Mouse (Mus musculus) midbrain, embryonic 14.5 days (tissue): ENCODE results near the gene Evi5. TPM values are rescaled to one million over a fixed set of nuclear protein-coding genes. Genes with fewer than 3 reads are reported as not detected.
A peak's percentile ranks its signal among the peaks of the same experiment; 100 is the strongest.

Experiments
- ATAC-seq: fragments of 200-750 bp; cut with Nextera tagmentation; 2 replicates; pipeline ENCODE4 v1.8.0; 2017; ENCODE audit warnings: moderate number of reproducible peaks, moderate library complexity; ENCODE audit not compliant: low FRiP score, low TSS enrichment
- DNase-seq: peaks from one replicate; pipeline ENCODE4 v3.0.0-alpha.2; 2015
- H3K27ac ChIP-seq: fragments of 300-500 bp; sonication (generic); replicated peaks from 2 replicates; pipeline ENCODE4 v1.5.1; 2014; ENCODE audit warnings: mild to moderate bottlenecking, low read depth, low read length, moderate library complexity
- H3K27me3 ChIP-seq: fragments of 300-500 bp; sonication (generic); 2 replicates; pipeline ENCODE4 v1.6.1; 2014; ENCODE audit warnings: low read length, control low read depth, mixed read lengths; ENCODE audit not compliant: control insufficient read depth, insufficient read depth
- H3K36me3 ChIP-seq: fragments of 300-500 bp; sonication (generic); 2 replicates; pipeline ENCODE4 v1.6.1; 2014; ENCODE audit warnings: low read length, control low read depth; ENCODE audit not compliant: control insufficient read depth, insufficient read depth
- H3K4me1 ChIP-seq: fragments of 300-500 bp; sonication (generic); 2 replicates; pipeline ENCODE4 v1.6.1; 2014; ENCODE audit warnings: mild to moderate bottlenecking, antibody characterized with exemption, low read length, control low read depth; ENCODE audit not compliant: control insufficient read depth, insufficient read depth
- H3K4me2 ChIP-seq: fragments of 300-500 bp; sonication (generic); 2 replicates; pipeline ENCODE4 v1.6.1; 2014; ENCODE audit warnings: mild to moderate bottlenecking, low read length, moderate library complexity
- H3K4me3 ChIP-seq: fragments of 300-500 bp; sonication (generic); replicated peaks from 2 replicates; pipeline ENCODE4 v1.5.1; 2014; ENCODE audit warnings: low read depth, low read length
- H3K9ac ChIP-seq: fragments of 300-500 bp; sonication (generic); replicated peaks from 2 replicates; pipeline ENCODE4 v1.6.1; 2014; ENCODE audit warnings: mild to moderate bottlenecking, low read length, moderate library complexity
- H3K9me3 ChIP-seq: fragments of 300-500 bp; sonication (generic); 2 replicates; pipeline ENCODE4 v1.6.1; 2016; ENCODE audit warnings: low read length, control low read depth, mixed read lengths; ENCODE audit not compliant: control insufficient read depth
- WGBS: fragments of 180-500 bp; shearing (Covaris S2); extraction: QIAGEN DNeasy Blood & Tissue Kit; methylation state at CpG from one replicate; pipeline ENCODE4 v1.1.7; 2014; 5-methylcytosine and 5-hydroxymethylcytosine counted together
- polyA plus RNA-seq: library from polyadenylated mRNA; unstranded; fragments of >200 nt; fragmentation: Nextera tagmentation; extraction: Ambion mirVana; gene quantifications from 2 replicates; pipeline ENCODE4 v1.2.1, GENCODE M21; 2014

The Evi5 gene
- polyA plus RNA-seq, 1 experiment from 2014 or later = 40.5 TPM

DNA sequence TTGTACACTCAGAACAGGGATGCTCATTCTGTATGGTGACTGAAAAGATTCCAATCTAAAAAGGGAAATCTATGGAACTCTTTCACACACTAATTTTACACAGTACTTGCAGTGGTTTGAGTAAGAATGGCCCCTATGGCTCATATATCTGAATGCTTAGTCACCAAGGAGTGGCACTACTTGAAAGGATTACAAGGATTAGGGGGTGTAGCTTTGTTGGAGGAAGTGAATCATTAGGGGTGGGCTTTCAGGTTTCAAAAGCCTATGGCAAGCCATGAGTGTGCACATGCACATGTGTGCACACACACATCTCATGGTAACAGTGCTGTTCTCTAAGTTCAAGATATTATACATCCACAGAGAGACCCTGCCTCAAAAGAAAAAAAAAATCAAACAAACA lies 72.3 kb downstream of the Evi5 start:
- H3K36me3 ChIP-seq = 0 out of 2 replicates have a peak, but pooled peaks cover 3% of the 10 kb centered on the region
- no peak for DNase-seq
- no peak overlapping the region for H3K27ac ChIP-seq
- no peak for ATAC-seq
- no peaks in the 10 kb centered on the region for H3K4me1 ChIP-seq
- H3K9me3 ChIP-seq = no peaks in the 10 kb centered on the region
- H3K4me2 ChIP-seq = no peak overlapping the region
- no peaks in the 10 kb centered on the region for H3K27me3 ChIP-seq
- no peak overlapping the region for H3K4me3 ChIP-seq
- no peak overlapping the region for H3K9ac ChIP-seq

DNA sequence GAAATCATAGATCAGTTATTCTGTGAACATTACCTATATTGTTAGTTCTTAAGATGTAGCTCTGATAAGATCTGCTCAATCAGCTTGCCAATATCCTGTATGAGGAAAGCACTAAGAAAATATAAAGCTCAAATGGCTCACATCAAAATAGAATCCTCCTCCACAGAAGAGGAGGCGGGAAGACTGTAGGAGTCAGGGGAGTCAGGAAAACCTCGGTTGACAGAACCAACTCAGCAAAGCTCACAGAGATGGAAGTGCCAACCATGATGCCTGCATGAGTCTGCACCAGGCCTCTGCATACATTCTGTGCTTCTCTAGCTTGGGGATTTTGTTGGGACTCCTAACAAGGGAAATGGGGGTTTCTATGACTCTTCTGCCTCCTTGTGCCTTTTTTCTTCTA lies 73.7 kb downstream of the Evi5 start:
- no peak overlapping the region for H3K9ac ChIP-seq
- 0 out of 2 replicates have a peak, but pooled peaks cover 6% of the 10 kb centered on the region for H3K36me3 ChIP-seq
- H3K27me3 ChIP-seq = no peaks in the 10 kb centered on the region
- DNase-seq (no peak), ATAC-seq (no peak)
- 87% methylated on average over 2 of the region's 2 CpGs for WGBS
- no peak overlapping the region for H3K4me3 ChIP-seq
- no peaks in the 10 kb centered on the region for H3K4me1 ChIP-seq
- H3K4me2 ChIP-seq = no peak overlapping the region
- no peak overlapping the region for H3K27ac ChIP-seq
- no peaks in the 10 kb centered on the region for H3K9me3 ChIP-seq

DNA sequence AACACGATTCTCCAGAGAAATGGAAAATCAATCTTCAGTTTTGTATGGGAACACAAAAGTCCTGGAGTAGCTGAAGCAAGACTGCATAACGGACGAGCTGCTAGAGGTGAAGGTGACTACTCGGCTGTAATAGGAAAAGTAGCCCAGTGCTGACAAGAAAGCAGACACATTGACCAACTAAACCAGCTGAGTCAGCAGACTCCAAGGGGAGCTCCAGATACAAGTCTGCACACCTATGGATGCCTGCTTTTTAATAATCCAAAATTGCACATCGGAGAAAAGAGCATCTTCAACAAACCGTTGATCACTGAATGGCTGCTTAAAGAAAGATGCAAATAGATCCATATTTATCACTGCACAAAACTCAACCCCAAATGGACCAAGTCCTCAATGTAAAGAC lies 76.6 kb downstream of the Evi5 start:
- Histone ChIP-seq H3K27ac (no peak overlapping the region), H3K27me3 (no peaks in the 10 kb centered on the region), H3K4me3 (no peak overlapping the region), H3K36me3 (peaks cover 15% of the 10 kb centered on the region), H3K4me1 (no peaks in the 10 kb centered on the region), H3K9ac (no peak overlapping the region), H3K4me2 (no peak overlapping the region), H3K9me3 (no peaks in the 10 kb centered on the region)
- whole genome bisulfite sequencing = 90% methylated on average over 6 of the region's 6 CpGs
- DNase-seq = no peak
- ATAC-seq = no peak

DNA sequence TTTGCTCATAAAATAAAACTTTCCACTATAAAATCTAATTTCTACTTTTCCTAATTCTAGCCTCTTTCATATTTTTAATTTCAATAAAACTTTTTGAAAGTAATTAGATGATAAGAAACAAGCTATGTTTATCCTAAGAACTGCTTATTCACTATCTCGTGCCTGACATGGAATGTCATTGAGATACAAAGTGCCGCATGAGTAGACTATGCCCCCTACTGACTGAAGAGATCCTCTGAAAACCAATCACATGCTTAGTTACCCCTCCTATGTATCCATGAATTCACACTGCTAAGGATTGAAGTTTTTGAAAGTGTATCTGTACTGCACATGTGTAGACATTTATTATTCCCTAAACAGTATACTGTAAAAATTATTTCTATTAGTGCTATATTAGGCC lies 81.0 kb downstream of the Evi5 start:
- DNase-seq (peak; percentile 40), ATAC-seq (no peak)
- no peaks in the 10 kb centered on the region for H3K27me3 ChIP-seq
- no peak overlapping the region for H3K4me2 ChIP-seq
- no peak overlapping the region for H3K27ac ChIP-seq
- peaks cover 15% of the 10 kb centered on the region for H3K36me3 ChIP-seq
- 19% methylated on average over 2 of the region's 2 CpGs for WGBS
- no peak overlapping the region for H3K9ac ChIP-seq
- no peak overlapping the region for H3K4me3 ChIP-seq
- no peaks in the 10 kb centered on the region for H3K9me3 ChIP-seq
- no peaks in the 10 kb centered on the region for H3K4me1 ChIP-seq

DNA sequence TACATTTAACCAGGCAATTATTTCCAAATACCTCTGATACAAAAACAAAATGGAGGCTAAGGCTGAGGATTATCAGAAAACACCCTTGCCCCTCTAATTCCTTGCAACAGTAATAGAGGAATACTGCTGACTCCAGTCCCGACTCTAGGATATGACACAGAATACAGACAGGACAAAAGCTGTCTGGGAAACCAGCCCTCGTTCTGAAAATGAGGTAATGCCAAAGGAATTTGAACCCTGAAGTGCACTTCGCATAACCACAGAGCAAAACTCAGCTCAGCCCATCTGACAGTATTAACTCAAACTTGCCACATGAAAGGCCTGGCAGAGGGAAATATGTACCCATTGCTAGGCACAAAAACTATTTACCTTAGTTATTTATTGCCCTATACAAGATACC lies 81.6 kb downstream of the Evi5 start:
- no peak for ATAC-seq
- Histone ChIP-seq H3K4me3 (no peak overlapping the region), H3K36me3 (peaks cover 14% of the 10 kb centered on the region), H3K27me3 (no peaks in the 10 kb centered on the region), H3K9me3 (no peaks in the 10 kb centered on the region), H3K9ac (no peak overlapping the region), H3K27ac (no peak overlapping the region), H3K4me1 (no peaks in the 10 kb centered on the region), H3K4me2 (no peak overlapping the region)
- 24% methylated on average over 3 of the region's 3 CpGs for WGBS
- DNase-seq = peak; percentile 4

DNA sequence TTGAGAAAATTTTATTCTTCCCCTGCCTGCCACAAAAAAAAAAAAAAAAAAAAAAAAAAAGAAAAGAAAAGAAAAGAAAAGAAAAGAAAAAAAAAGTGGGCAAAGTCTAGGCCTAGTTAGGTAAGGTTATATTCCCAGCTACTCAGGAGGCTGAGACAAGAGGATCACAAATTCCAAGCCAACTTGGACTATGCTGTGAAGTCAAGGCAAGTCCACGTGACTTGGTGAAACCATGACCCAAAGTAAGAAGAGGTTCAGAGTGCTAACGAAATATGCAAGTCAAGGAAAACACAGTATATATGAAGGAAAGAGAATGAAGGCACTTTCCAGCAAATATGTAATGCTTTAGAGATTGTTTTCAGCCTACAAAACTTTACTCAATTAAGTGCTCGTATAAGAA lies 82.4 kb downstream of the Evi5 start:
- WGBS = 94% methylated on average over 3 of the region's 3 CpGs
- Histone ChIP-seq H3K9me3 (no peaks in the 10 kb centered on the region), H3K9ac (no peak overlapping the region), H3K4me1 (no peaks in the 10 kb centered on the region), H3K27ac (no peak overlapping the region), H3K4me2 (no peak overlapping the region), H3K36me3 (peaks cover 15% of the 10 kb centered on the region), H3K27me3 (no peaks in the 10 kb centered on the region), H3K4me3 (no peak overlapping the region)
- ATAC-seq (no peak), DNase-seq (no peak)

DNA sequence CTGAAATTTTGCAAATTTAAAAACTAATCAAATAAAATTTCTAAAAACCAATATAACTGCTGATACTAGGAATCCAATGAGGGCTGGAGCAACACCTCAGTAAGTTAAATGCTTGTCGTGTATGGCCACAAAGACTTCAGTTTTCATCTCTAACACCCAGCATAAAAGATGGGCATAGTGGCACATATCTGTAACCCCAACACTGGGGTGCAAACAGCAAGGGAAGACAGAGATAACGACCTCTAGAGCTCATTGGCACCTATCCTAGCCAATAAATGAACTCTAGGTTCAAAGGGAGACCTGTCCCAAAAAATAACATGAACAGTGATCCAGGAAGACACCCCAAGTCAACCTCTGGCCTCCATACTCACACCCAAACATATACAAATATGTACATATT lies 82.9 kb downstream of the Evi5 start:
- Histone ChIP-seq H3K27me3 (no peaks in the 10 kb centered on the region), H3K27ac (no peak overlapping the region), H3K9me3 (no peaks in the 10 kb centered on the region), H3K36me3 (peaks cover 16% of the 10 kb centered on the region), H3K9ac (no peak overlapping the region), H3K4me1 (no peaks in the 10 kb centered on the region), H3K4me3 (no peak overlapping the region), H3K4me2 (no peak overlapping the region)
- WGBS = 92% methylated on average over 2 of the region's 2 CpGs
- no peak for ATAC-seq
- DNase-seq = no peak

DNA sequence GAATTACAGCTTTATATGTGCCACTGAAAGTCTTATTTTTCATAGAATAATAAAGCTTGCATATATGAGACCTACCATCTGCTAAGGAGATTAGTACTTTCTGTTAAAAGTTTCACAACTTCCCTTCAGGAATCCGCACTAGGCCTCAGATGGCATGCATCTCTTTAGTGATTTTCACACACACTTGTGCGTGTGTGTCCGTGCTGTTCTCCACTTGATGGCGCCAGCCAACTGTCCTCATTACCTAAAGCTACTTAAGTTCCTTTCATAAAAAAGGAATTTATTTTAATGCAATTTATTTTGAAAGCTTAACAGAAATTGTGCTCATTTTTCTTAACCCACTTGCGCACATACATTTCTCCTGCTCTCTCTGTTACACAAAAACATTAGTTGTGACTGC lies 85.4 kb downstream of the Evi5 start:
- WGBS = 79% methylated on average over 5 of the region's 5 CpGs
- no peaks in the 10 kb centered on the region for H3K9me3 ChIP-seq
- ATAC-seq (no peak), DNase-seq (peak; percentile 37)
- H3K4me2 ChIP-seq = no peak overlapping the region
- H3K9ac ChIP-seq = no peak overlapping the region
- H3K36me3 ChIP-seq = peaks cover 8% of the 10 kb centered on the region; the same call in 1 of the 2 replicates
- H3K4me1 ChIP-seq = no peaks in the 10 kb centered on the region
- H3K27me3 ChIP-seq = no peaks in the 10 kb centered on the region
- no peak overlapping the region for H3K27ac ChIP-seq
- no peak overlapping the region for H3K4me3 ChIP-seq

DNA sequence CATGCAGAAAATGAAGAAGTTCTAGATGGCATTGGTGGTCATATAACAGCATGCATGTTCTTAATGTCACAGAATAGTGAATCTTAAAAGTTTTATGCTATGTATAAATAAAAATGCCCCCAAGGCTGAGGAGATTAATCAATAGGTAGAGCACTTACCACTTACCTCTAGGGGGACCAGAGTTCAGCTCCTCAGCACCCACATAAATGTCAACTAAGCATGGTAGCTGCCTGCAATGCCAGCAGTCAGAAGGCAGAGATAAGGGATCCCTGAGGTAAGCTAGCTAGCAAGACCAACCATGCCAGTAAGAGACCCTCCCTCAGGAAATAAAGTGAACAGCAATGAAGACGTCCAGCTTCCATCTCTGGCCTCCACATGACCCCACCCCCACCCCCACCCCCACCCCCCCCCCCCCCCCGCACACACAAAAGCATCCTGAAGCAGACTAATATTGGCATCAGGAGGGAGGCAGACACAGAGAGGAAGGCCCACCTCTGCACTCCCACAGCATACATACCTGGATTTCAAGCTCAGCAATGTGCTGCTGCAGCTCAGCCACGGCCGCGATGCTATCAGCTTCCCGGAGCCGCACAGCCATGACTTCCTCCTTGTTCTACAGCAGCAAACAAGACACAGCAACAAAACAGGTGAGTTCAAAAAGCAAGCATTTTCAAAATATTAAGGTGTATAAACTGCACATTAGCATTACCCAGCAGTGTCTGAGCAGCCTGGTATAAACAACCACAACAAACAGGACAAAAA lies 87.0 kb downstream of the Evi5 start:
- Histone ChIP-seq H3K4me1 (no peaks in the 10 kb centered on the region), H3K9me3 (no peaks in the 10 kb centered on the region), H3K36me3 (peaks cover 8% of the 10 kb centered on the region; the same call in 1 of the 2 replicates), H3K27ac (no peak overlapping the region), H3K4me3 (no peak overlapping the region), H3K9ac (no peak overlapping the region), H3K4me2 (no peak overlapping the region), H3K27me3 (no peaks in the 10 kb centered on the region)
- 89% methylated on average over 7 of the region's 7 CpGs for WGBS
- ATAC-seq (no peak), DNase-seq (no peak)
